Mouse (Mus musculus): ENCODE measurements at regions not wholly inside any gene's neighbourhood (a gene's known extent, or its start where the extent isn't known, plus 50 kb on each side); places are given as distances from the start of the nearest gene placed in this dataset.

GRCm38 (mm10) chr17:92159325-92159724 lies 1039.5 kb upstream of the Adcyap1 start:
- H3K36me3 ChIP-seq (replicated peaks), result no peaks in the 10 kb centered on the region
- WGBS, result 57% methylated on average over 1 of the region's 1 CpGs
- H3K4me3 ChIP-seq, result no peak overlapping the region
- H3K9me3 ChIP-seq, result no peaks in the 10 kb centered on the region
- no peak for DNase-seq (ENCODE audit: low spot score)
- H3K27ac ChIP-seq (replicated peaks), result no peak overlapping the region
- no peaks in the 10 kb centered on the region for H3K27me3 ChIP-seq (replicated peaks; ENCODE audit: low read depth, poor library complexity, severe bottlenecking)
- no peaks in the 10 kb centered on the region for H3K4me1 ChIP-seq

- 71% methylated on average over 1 of the region's 1 CpGs for WGBS
- no peak for DNase-seq (ENCODE audit: low spot score)
- no peaks in the 10 kb centered on the region for H3K27me3 ChIP-seq (replicated peaks; ENCODE audit: low read depth, poor library complexity, severe bottlenecking)
- H3K36me3 ChIP-seq (replicated peaks), result no peaks in the 10 kb centered on the region
- no peak overlapping the region for H3K27ac ChIP-seq (replicated peaks)
- H3K4me1 ChIP-seq, result no peaks in the 10 kb centered on the region
- H3K9me3 ChIP-seq, result no peaks in the 10 kb centered on the region
- H3K4me3 ChIP-seq, result no peak overlapping the region
Observed at GRCm38 (mm10) chr17:92185740-92186139, 1013.1 kb upstream of the Adcyap1 start.

- Histone ChIP-seq H3K9me3 (no peaks in the 10 kb centered on the region), H3K27me3 (replicated peaks; ENCODE audit: low read depth, poor library complexity, severe bottlenecking) (no peaks in the 10 kb centered on the region), H3K27ac (replicated peaks) (no peak overlapping the region), H3K4me3 (no peak overlapping the region), H3K4me1 (no peaks in the 10 kb centered on the region), H3K36me3 (replicated peaks) (no peaks in the 10 kb centered on the region)
- DNase-seq (ENCODE audit: low spot score), result peak; percentile 29
Observed at GRCm38 (mm10) chr17:92210730-92211129, 988.1 kb upstream of the Adcyap1 start.

DNA sequence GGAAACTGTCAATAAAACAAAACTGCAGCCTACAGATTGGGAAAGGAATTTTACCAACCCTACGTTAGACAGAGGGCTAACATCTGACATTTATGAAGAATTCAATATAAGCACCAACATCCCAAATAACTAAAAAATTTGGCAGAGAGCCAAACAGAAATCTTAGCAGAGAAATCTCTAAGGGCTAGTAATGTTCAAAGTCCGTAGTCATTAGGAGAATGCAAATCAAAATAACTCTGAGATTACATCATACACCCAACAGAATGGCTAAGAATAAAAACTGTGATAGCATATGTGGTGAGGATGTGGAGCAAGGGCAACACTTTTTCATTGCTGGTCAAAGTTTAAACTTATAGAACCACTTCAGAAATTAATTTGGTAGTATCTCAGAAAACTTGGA lies 982.4 kb upstream of the Adcyap1 start:
- no peak for DNase-seq (ENCODE audit: low spot score)
- Histone ChIP-seq H3K27ac (replicated peaks) (no peak overlapping the region), H3K27me3 (replicated peaks; ENCODE audit: low read depth, poor library complexity, severe bottlenecking) (no peaks in the 10 kb centered on the region), H3K9me3 (no peaks in the 10 kb centered on the region), H3K4me1 (no peaks in the 10 kb centered on the region), H3K36me3 (replicated peaks) (no peaks in the 10 kb centered on the region), H3K4me3 (no peak overlapping the region)
- WGBS, result 73% methylated on average over 2 of the region's 2 CpGs

All from embryonic facial prominence, embryonic 10.5 days (tissue).